Mouse (Mus musculus) testis, postnatal 14 days (tissue): ENCODE results near the gene Tprn.
A peak's percentile ranks its signal among the peaks of the same experiment; 100 is the strongest.
"Not testable (repeated sequence)": the region's sequence is repeated elsewhere in the genome, so short reads cannot be mapped to it uniquely, and the experiment has no call there.

ENCODE experiments used
- DNase-seq: peaks from one replicate; pipeline ENCODE4 v3.0.0; 2021; ENCODE audit warnings: low spot score

The Tprn gene

GRCm38 (mm10) chr2:25237522-25237921 lies 24.9 kb upstream of the Tprn start:
- DNase-seq, result no peak

GRCm38 (mm10) chr2:25238106-25238505 lies 24.3 kb upstream of the Tprn start:
- DNase-seq, result no peak

GRCm38 (mm10) chr2:25239766-25240165 lies 22.7 kb upstream of the Tprn start:
- no peak for DNase-seq

- no peak for DNase-seq
Measured at GRCm38 (mm10) chr2:25240310-25240709, 22.1 kb upstream of the Tprn start.

- peak; percentile 76 for DNase-seq
Measured at GRCm38 (mm10) chr2:25240723-25241437, 21.5 kb upstream of the Tprn start.

GRCm38 (mm10) chr2:25241438-25241775 lies 21.0 kb upstream of the Tprn start:
- no peak for DNase-seq

GRCm38 (mm10) chr2:25242101-25242506 lies 20.3 kb upstream of the Tprn start, which contains the start of the genes Rnf208 and Cysrt1:
TSS of gene Rnf208 (plus strand) at chr2:25242255.
TSS of gene Cysrt1 (minus strand) at chr2:25242452.
- no peak for DNase-seq

- peak; percentile 60 for DNase-seq
Measured at GRCm38 (mm10) chr2:25243342-25243741, 19.1 kb upstream of the Tprn start.

- DNase-seq, result no peak
Measured at GRCm38 (mm10) chr2:25244144-25244543, 18.3 kb upstream of the Tprn start.

GRCm38 (mm10) chr2:25246183-25247072 lies 16.0 kb upstream of the Tprn start, which contains the start of gene AL732309.1:
TSS of gene AL732309.1 (minus strand) at chr2:25246863.
- no peak for DNase-seq

GRCm38 (mm10) chr2:25252331-25252730 lies 10.1 kb upstream of the Tprn start:
- no peak for DNase-seq

- peak; percentile 89 for DNase-seq
Measured at GRCm38 (mm10) chr2:25255284-25255779, 7.1 kb upstream of the Tprn start, which contains the start of gene Tmem203. TSS of gene Tmem203 (plus strand) at chr2:25255439.

- not testable (repeated sequence) for DNase-seq
Measured at GRCm38 (mm10) chr2:25256443-25257109, 5.8 kb upstream of the Tprn start.

GRCm38 (mm10) chr2:25257250-25257649 lies 5.2 kb upstream of the Tprn start:
- DNase-seq, result not testable (repeated sequence)

- no peak for DNase-seq
Measured at GRCm38 (mm10) chr2:25258887-25259286, 3.5 kb upstream of the Tprn start.

- DNase-seq, result no peak
Measured at GRCm38 (mm10) chr2:25261870-25262269, 548 bp upstream of the Tprn start.

GRCm38 (mm10) chr2:25262795-25263622 lies 591 bp downstream of the Tprn start:
- DNase-seq, result peak; percentile 46

GRCm38 (mm10) chr2:25263623-25264285 lies 1.3 kb downstream of the Tprn start:
- no peak for DNase-seq

GRCm38 (mm10) chr2:25264286-25264660 lies 1.9 kb downstream of the Tprn start:
- no peak for DNase-seq

GRCm38 (mm10) chr2:25264851-25265250 lies 2.4 kb downstream of the Tprn start:
- no peak for DNase-seq
